Mouse (Mus musculus) liver, postnatal 0 days (tissue): Measurements from ENCODE around the gene Hdac9. TPM values are rescaled to one million over a fixed set of nuclear protein-coding genes. Genes with fewer than 3 reads are reported as not detected.

Source experiments
- ATAC-seq: fragments of 200-750 bp; cut with Nextera tagmentation; 2 replicates; pipeline ENCODE4 v1.8.0; 2017; ENCODE audit warnings: mild to moderate bottlenecking, moderate library complexity
- DNase-seq: peaks from one replicate; pipeline ENCODE4 v3.0.0-alpha.2; 2016
- H3K27ac ChIP-seq: fragments of 300-500 bp; sonication (generic); 2 replicates; pipeline ENCODE4 v1.5.1; 2014; ENCODE audit warnings: antibody characterized with exemption, moderate library complexity, mild to moderate bottlenecking, low read depth
- H3K27me3 ChIP-seq: fragments of 300-500 bp; sonication (generic); 2 replicates; pipeline ENCODE4 v1.6.1; 2014; ENCODE audit warnings: low read length, control low read depth, mixed read lengths; ENCODE audit not compliant: insufficient read depth
- H3K36me3 ChIP-seq: fragments of 300-500 bp; sonication (generic); replicated peaks from 2 replicates; pipeline ENCODE4 v1.6.1; 2014; ENCODE audit warnings: mild to moderate bottlenecking, control low read depth, low read length, moderate library complexity, mixed read lengths; ENCODE audit not compliant: insufficient read depth
- H3K4me1 ChIP-seq: fragments of 300-500 bp; sonication (generic); 2 replicates; pipeline ENCODE4 v1.6.1; 2014; ENCODE audit warnings: antibody characterized with exemption, mild to moderate bottlenecking, control low read depth; ENCODE audit not compliant: insufficient read depth
- H3K4me2 ChIP-seq: fragments of 300-500 bp; sonication (generic); 2 replicates; pipeline ENCODE4 v1.6.1; 2014; ENCODE audit warnings: low read depth, mild to moderate bottlenecking, low read length, moderate library complexity, mixed read lengths
- H3K4me3 ChIP-seq: fragments of 300-500 bp; sonication (generic); 2 replicates; pipeline ENCODE4 v1.5.1; 2014; ENCODE audit warnings: low read depth, low read length
- H3K9ac ChIP-seq: fragments of 300-500 bp; sonication (generic); replicated peaks from 2 replicates; pipeline ENCODE4 v1.6.1; 2014; ENCODE audit warnings: mild to moderate bottlenecking, moderate library complexity
- H3K9me3 ChIP-seq: fragments of 300-500 bp; sonication (generic); 2 replicates; pipeline ENCODE4 v1.6.1; 2016; ENCODE audit warnings: mild to moderate bottlenecking, control low read depth, low read length, mixed read lengths
- CTCF ChIP-seq: sonication (generic); IDR thresholded peaks from 2 replicates; pipeline ENCODE4 v1.5.1; 2016; ENCODE audit warnings: antibody characterized with exemption, low read depth
- EP300 ChIP-seq: IDR thresholded peaks from 2 replicates; pipeline ENCODE4 v1.6.1; 2016; ENCODE audit warnings: antibody characterized with exemption, low read depth, mild to moderate bottlenecking
- WGBS: fragments of 180-500 bp; shearing (Covaris S2); extraction: QIAGEN DNeasy Blood & Tissue Kit; methylation state at CpG from one replicate; pipeline ENCODE4 v1.1.7; 2014; ENCODE audit not compliant: insufficient replicate concordance; 5-methylcytosine and 5-hydroxymethylcytosine counted together
- polyA plus RNA-seq: library from polyadenylated mRNA; unstranded; fragments of >200 nt; fragmentation: Nextera tagmentation; extraction: Ambion mirVana; gene quantifications from 2 replicates; pipeline ENCODE4 v1.2.1, GENCODE M21; 2015

The Hdac9 gene
- polyA plus RNA-seq, 1 experiment from 2014 or later: 1.3 TPM

GRCm38 (mm10) chr12:34334455-34335084 lies 582.3 kb downstream of the Hdac9 start:
- Histone ChIP-seq H3K27me3 (no peaks in the 10 kb centered on the region), H3K9ac (no peak overlapping the region), H3K4me3 (no peak overlapping the region), H3K27ac (no peak overlapping the region), H3K4me1 (no peaks in the 10 kb centered on the region), H3K4me2 (no peak overlapping the region), H3K9me3 (no peaks in the 10 kb centered on the region), H3K36me3 (no peaks in the 10 kb centered on the region)
- ATAC-seq (no peak), DNase-seq (no peak)
- WGBS: 66% methylated on average over 4 of the region's 4 CpGs
- TF ChIP-seq EP300 (no peak), CTCF (no peak)

- TF ChIP-seq EP300 (no peak), CTCF (no peak)
- no peak overlapping the region for H3K4me3 ChIP-seq
These were observed 584.0 kb downstream of the Hdac9 start for GRCm38 (mm10) chr12:34332884-34333283.

GRCm38 (mm10) chr12:34327111-34327510 lies 589.8 kb downstream of the Hdac9 start:
- DNase-seq: no peak

More at GRCm38 (mm10) chr12:34332884-34333283, 584.0 kb downstream of the Hdac9 start:
- no peaks in the 10 kb centered on the region for H3K36me3 ChIP-seq
- H3K27ac ChIP-seq: no peak overlapping the region
- H3K9me3 ChIP-seq: no peaks in the 10 kb centered on the region
- ATAC-seq: no peak
- no peak overlapping the region for H3K9ac ChIP-seq
- H3K27me3 ChIP-seq: no peaks in the 10 kb centered on the region
- whole genome bisulfite sequencing: 35% methylated on average over 4 of the region's 4 CpGs
- H3K4me2 ChIP-seq: no peak overlapping the region
- DNase-seq: no peak
- no peaks in the 10 kb centered on the region for H3K4me1 ChIP-seq

GRCm38 (mm10) chr12:34312113-34312719 lies 604.7 kb downstream of the Hdac9 start:
- no peak for TF ChIP-seq CTCF
- TF ChIP-seq EP300: no peak
- Histone ChIP-seq H3K9ac (no peak overlapping the region), H3K27ac (no peak overlapping the region), H3K27me3 (no peaks in the 10 kb centered on the region), H3K4me2 (no peak overlapping the region), H3K36me3 (no peaks in the 10 kb centered on the region), H3K9me3 (no peaks in the 10 kb centered on the region), H3K4me1 (no peaks in the 10 kb centered on the region), H3K4me3 (no peak overlapping the region)
- ATAC-seq (no peak), DNase-seq (no peak)
- WGBS: 83% methylated on average over 15 of the region's 15 CpGs

More at GRCm38 (mm10) chr12:34327111-34327510, 589.8 kb downstream of the Hdac9 start:
- no peak for TF ChIP-seq CTCF
- TF ChIP-seq EP300: no peak
- Histone ChIP-seq H3K36me3 (no peaks in the 10 kb centered on the region), H3K9ac (no peak overlapping the region), H3K27ac (no peak overlapping the region), H3K9me3 (no peaks in the 10 kb centered on the region), H3K4me3 (no peak overlapping the region), H3K4me2 (no peak overlapping the region), H3K4me1 (no peaks in the 10 kb centered on the region), H3K27me3 (no peaks in the 10 kb centered on the region)
- WGBS: 90% methylated on average over 1 of the region's 1 CpGs
- ATAC-seq: no peak

DNA sequence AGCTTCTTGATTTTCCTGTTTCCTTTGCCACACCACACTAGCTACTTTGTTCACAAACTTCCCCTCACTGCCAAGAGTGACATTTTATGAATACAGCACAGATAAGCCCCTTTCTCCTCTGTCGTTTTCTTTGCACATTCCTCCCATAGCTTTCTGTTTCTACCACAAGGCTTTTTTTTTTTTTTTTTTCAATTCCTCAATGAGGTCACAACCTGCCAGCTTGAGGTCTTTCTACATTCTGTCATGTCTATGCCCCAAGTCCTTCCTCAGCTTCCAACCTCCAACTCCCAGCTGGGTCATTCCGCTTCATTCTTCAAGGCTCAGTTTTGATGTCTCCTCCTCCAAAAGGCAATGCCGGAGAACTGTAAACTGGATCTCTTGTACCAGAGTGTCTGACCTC lies 611.4 kb downstream of the Hdac9 start:
- H3K4me1 ChIP-seq: no peaks in the 10 kb centered on the region
- no peak for ATAC-seq

GRCm38 (mm10) chr12:34292346-34292745 lies 624.5 kb downstream of the Hdac9 start:
- Histone ChIP-seq H3K36me3 (no peaks in the 10 kb centered on the region), H3K4me3 (no peak overlapping the region), H3K4me1 (no peaks in the 10 kb centered on the region), H3K27me3 (no peaks in the 10 kb centered on the region), H3K4me2 (no peak overlapping the region), H3K9me3 (no peaks in the 10 kb centered on the region), H3K27ac (no peak overlapping the region), H3K9ac (no peak overlapping the region)
- DNase-seq (no peak), ATAC-seq (no peak)
- no peak for TF ChIP-seq CTCF
- TF ChIP-seq EP300: no peak
- 77% methylated on average over 7 of the region's 7 CpGs for WGBS

More for the DNA sequence above, 611.4 kb downstream of the Hdac9 start:
- Histone ChIP-seq H3K36me3 (no peaks in the 10 kb centered on the region), H3K27me3 (no peaks in the 10 kb centered on the region), H3K4me2 (no peak overlapping the region), H3K27ac (no peak overlapping the region), H3K4me3 (no peak overlapping the region), H3K9ac (no peak overlapping the region), H3K9me3 (no peaks in the 10 kb centered on the region)
- TF ChIP-seq CTCF: no peak
- TF ChIP-seq EP300: no peak
- DNase-seq: no peak
- WGBS: 54% methylated on average over 3 of the region's 3 CpGs
